Mouse (Mus musculus) splenic B cell, adult 2 months (primary cell): ENCODE measurements around the gene Bcl2l12.
A peak's percentile ranks its signal among the peaks of the same experiment; 100 is the strongest.

Experiments
- DNase-seq: peaks from one replicate; pipeline ENCODE4 v3.0.0-alpha.2; 2011; ENCODE audit warnings: low read depth, low spot score
- H3K27me3 ChIP-seq: 2 replicates; pipeline ENCODE4 v1.6.1; 2012; ENCODE audit warnings: mild to moderate bottlenecking, low read length, moderate library complexity, mixed read lengths; ENCODE audit not compliant: control insufficient read depth, poor library complexity, insufficient read depth, severe bottlenecking
- H3K36me3 ChIP-seq: 2 replicates; pipeline ENCODE4 v1.6.1; 2012; ENCODE audit warnings: mild to moderate bottlenecking, low read length, moderate library complexity, mixed read lengths; ENCODE audit not compliant: control insufficient read depth, poor library complexity, insufficient read depth, severe bottlenecking

The Bcl2l12 gene

GRCm38 (mm10) chr7:44964990-44965389 lies 33.5 kb downstream of the Bcl2l12 start:
- no peak for DNase-seq
- Histone ChIP-seq H3K36me3 (no peaks in the 10 kb centered on the region), H3K27me3 (no peaks in the 10 kb centered on the region)

GRCm38 (mm10) chr7:44962831-44963230 lies 35.7 kb downstream of the Bcl2l12 start:
- no peaks in the 10 kb centered on the region for H3K36me3 ChIP-seq
- H3K27me3 ChIP-seq: no peaks in the 10 kb centered on the region
- DNase-seq: no peak

GRCm38 (mm10) chr7:44962337-44962736 lies 36.2 kb downstream of the Bcl2l12 start:
- no peaks in the 10 kb centered on the region for H3K27me3 ChIP-seq
- H3K36me3 ChIP-seq: no peaks in the 10 kb centered on the region
- DNase-seq: no peak

GRCm38 (mm10) chr7:44960512-44960910 lies 38.0 kb downstream of the Bcl2l12 start:
- Histone ChIP-seq H3K36me3 (no peaks in the 10 kb centered on the region), H3K27me3 (no peaks in the 10 kb centered on the region)
- no peak for DNase-seq

GRCm38 (mm10) chr7:44959874-44960511 lies 38.5 kb downstream of the Bcl2l12 start:
- no peaks in the 10 kb centered on the region for H3K27me3 ChIP-seq
- no peaks in the 10 kb centered on the region for H3K36me3 ChIP-seq
- peak; percentile 62 for DNase-seq

- DNase-seq: no peak
- H3K27me3 ChIP-seq: no peaks in the 10 kb centered on the region
- no peaks in the 10 kb centered on the region for H3K36me3 ChIP-seq
Measured at GRCm38 (mm10) chr7:44959281-44959680, 39.2 kb downstream of the Bcl2l12 start.

GRCm38 (mm10) chr7:44958208-44958607 lies 40.3 kb downstream of the Bcl2l12 start:
- no peaks in the 10 kb centered on the region for H3K36me3 ChIP-seq
- no peaks in the 10 kb centered on the region for H3K27me3 ChIP-seq
- DNase-seq: peak; percentile 66

GRCm38 (mm10) chr7:44957183-44957835 lies 41.2 kb downstream of the Bcl2l12 start:
- Histone ChIP-seq H3K36me3 (no peaks in the 10 kb centered on the region), H3K27me3 (no peaks in the 10 kb centered on the region)
- DNase-seq: no peak

GRCm38 (mm10) chr7:44956266-44956665 lies 42.2 kb downstream of the Bcl2l12 start:
- Histone ChIP-seq H3K36me3 (no peaks in the 10 kb centered on the region), H3K27me3 (no peaks in the 10 kb centered on the region)
- no peak for DNase-seq

GRCm38 (mm10) chr7:44955628-44956027 lies 42.9 kb downstream of the Bcl2l12 start:
- DNase-seq: peak; percentile 69
- H3K36me3 ChIP-seq: no peaks in the 10 kb centered on the region
- H3K27me3 ChIP-seq: no peaks in the 10 kb centered on the region

GRCm38 (mm10) chr7:44954091-44954885 lies 44.2 kb downstream of the Bcl2l12 start:
- no peak for DNase-seq
- no peaks in the 10 kb centered on the region for H3K27me3 ChIP-seq
- no peaks in the 10 kb centered on the region for H3K36me3 ChIP-seq

- no peak for DNase-seq
- Histone ChIP-seq H3K27me3 (no peaks in the 10 kb centered on the region), H3K36me3 (no peaks in the 10 kb centered on the region)
Measured at GRCm38 (mm10) chr7:44953561-44953960, 45.0 kb downstream of the Bcl2l12 start.

GRCm38 (mm10) chr7:44952611-44953306 lies 45.8 kb downstream of the Bcl2l12 start:
- H3K27me3 ChIP-seq: no peaks in the 10 kb centered on the region
- no peaks in the 10 kb centered on the region for H3K36me3 ChIP-seq
- peak; percentile 74 for DNase-seq

GRCm38 (mm10) chr7:44951960-44952359 lies 46.6 kb downstream of the Bcl2l12 start:
- peak; percentile 27 for DNase-seq
- H3K27me3 ChIP-seq: no peaks in the 10 kb centered on the region
- H3K36me3 ChIP-seq: no peaks in the 10 kb centered on the region

GRCm38 (mm10) chr7:44949922-44950321 lies 48.6 kb downstream of the Bcl2l12 start:
- Histone ChIP-seq H3K36me3 (no peaks in the 10 kb centered on the region), H3K27me3 (no peaks in the 10 kb centered on the region)
- no peak for DNase-seq
